Mouse (Mus musculus) heart, postnatal 0 days (tissue): ENCODE measurements around the gene Csnk1g2.

Source experiments
- CTCF ChIP-seq: IDR thresholded peaks from 2 replicates; pipeline ENCODE4 v1.5.1; 2016; ENCODE audit warnings: antibody characterized with exemption, control low read depth, low read depth
- EP300 ChIP-seq: IDR thresholded peaks from 2 replicates; pipeline ENCODE4 v1.6.1; 2016; ENCODE audit warnings: antibody characterized with exemption, low read depth

DNA sequence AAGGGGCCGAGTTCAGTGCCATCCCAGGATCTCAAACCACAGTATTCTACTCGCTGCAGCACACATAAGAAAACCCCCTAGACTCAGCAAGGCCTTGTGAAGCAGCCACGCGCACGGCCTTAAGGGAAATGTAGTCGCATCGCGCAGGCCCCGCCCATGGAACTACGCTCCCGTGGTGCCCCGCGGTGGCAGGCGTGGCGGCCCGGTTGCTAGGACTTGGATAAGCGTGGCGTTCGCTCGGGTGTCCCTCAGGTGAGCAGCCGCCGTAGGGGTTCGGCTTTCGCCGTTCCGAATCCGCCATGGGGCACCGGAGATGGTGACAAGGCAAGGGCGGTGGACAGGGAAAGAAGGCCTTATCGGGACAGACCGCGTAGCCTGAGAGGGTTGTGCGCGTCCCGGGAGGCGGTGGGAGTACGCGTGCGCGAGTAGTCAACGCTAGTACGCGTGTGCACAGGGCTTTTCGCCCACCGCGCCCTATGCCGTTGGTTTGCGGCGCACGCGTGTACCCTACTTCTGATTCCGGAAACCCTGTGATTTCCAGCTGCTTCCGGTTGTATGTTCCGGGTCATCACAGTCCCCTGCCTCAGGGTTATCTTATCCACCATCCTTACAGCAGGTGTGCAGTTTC, 19.8 kb upstream of the Csnk1g2 start, which contains the start of the genes Scamp4 and Adat3:
- TF ChIP-seq CTCF (no peak), EP300 (peak; percentile 77)
